Mouse (Mus musculus) CD4-positive helper T cell, adult 2 months (primary cell): ENCODE measurements around the gene Nxnl1.

Experiments
- DNase-seq: peaks from one replicate; pipeline ENCODE4 v3.0.0-alpha.2; 2012; ENCODE audit warnings: low read depth, missing footprints, low spot score

The Nxnl1 gene

GRCm38 (mm10) chr8:71566501-71566900 is at the start of gene Nxnl1:
Gene Nxnl1 (minus strand): TSS chr8:71566601.
- no peak for DNase-seq

DNA sequence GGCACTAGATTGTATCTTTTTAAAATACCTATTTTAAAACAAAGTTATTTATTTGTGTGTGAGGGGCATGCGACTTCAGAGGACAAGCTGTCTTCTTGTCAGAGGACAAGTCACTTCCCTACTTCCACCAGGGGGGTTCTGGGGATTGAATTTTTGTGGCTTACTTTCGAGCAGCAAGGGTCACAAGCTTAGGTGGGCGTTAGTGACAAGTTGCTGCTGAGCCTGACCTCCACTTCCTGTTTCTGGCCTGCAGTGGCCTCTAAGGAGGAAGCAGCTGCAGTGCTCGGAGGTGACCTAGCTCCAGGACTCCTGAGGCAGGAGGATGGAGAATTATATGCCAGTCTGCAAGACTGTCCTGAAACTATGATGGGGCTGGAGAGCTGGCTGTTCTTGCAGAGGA is 47.0 kb upstream of the Nxnl1 start:
- DNase-seq: no peak

GRCm38 (mm10) chr8:71612141-71612540 is 45.7 kb upstream of the Nxnl1 start:
- DNase-seq: no peak

GRCm38 (mm10) chr8:71610822-71611651 is 44.6 kb upstream of the Nxnl1 start, which contains the start of gene Colgalt1:
Gene Colgalt1 (plus strand): TSS chr8:71610998.
- peak; percentile 99 for DNase-seq

- DNase-seq: no peak
These were observed 37.6 kb upstream of the Nxnl1 start for GRCm38 (mm10) chr8:71604021-71604420.

GRCm38 (mm10) chr8:71602666-71603334 is 36.4 kb upstream of the Nxnl1 start:
- DNase-seq: peak; percentile 15

DNA sequence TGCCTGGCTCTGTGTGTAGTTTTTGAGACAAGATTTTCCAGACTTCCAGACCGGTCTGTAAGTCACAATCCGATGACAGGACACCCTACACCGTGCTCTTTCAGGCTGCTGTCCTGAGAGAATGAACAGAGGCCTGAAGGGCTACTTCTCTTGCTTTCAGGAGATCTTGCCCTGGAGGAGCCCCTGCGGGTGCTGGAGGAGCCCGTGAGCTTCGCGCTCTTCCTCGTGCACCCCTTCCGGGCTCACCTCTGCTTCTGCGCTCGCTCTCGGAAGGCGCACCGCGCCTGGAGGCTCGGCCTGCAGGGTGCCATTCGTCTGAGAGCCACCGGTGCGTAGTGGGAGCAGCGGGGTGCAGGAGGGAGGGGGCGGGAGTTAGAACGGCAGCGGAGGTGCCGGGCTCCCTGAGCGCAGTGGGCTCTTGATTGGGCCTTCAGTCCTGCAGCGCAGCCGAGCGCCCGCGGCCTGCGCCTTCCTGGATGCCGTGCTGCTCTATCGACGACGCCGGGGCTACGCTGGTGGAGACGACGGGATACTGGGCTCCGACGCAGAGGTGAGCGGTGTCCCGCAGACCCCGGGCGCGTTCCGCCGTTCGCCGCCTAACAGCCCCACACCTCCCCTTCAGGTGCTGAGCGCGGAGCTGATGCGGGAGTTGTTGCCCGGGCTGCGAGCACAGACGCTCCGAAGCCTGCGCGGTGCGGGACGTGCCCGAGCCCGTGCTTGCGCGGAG is 35.7 kb upstream of the Nxnl1 start:
- DNase-seq: peak; percentile 60

DNA sequence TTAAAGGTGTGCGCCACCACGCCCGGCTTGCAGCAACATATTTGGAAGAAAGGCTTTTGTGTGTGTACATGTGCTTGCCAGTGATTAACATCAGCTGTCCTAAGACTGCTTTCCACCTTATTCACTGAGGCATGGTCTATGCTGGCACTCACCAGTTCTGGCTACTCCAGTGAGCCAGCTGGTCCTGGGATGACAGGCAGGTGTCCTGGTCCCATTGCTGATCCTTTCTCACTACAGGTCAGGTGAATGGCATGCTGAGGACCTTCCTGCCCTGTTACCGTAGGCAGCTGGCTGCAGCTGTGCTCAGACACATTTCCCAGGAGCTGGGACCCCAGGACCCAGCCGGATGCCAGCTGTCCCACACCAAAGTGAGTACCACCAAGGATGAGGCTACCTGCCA is 32.4 kb upstream of the Nxnl1 start:
- DNase-seq: no peak

GRCm38 (mm10) chr8:71598375-71598774 is 32.0 kb upstream of the Nxnl1 start:
- no peak for DNase-seq

DNA sequence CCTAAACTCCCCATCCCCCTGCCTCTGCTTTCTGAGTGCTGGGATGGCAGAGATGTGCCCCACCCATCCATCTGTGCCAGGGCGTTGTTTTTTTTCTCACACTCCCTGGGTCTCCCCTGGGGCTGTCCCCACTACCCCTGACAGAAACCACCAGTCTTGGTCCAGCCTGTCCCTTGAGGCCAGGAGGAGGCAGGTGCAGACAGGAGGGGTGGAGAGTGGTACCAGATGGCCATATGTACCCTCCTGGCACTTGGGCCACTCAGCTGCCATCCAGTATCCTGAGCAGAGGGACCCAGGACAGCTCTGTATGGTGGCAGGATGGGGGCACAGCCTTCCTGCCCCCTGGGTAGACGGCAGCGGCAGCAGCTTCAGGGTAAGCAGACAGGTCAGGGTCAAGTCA is 31.1 kb upstream of the Nxnl1 start, which contains the start of gene Fam129c:
Fam129c (plus strand) TSS at position 198 of the 400 bp plus-strand sequence.
- DNase-seq: no peak

DNA sequence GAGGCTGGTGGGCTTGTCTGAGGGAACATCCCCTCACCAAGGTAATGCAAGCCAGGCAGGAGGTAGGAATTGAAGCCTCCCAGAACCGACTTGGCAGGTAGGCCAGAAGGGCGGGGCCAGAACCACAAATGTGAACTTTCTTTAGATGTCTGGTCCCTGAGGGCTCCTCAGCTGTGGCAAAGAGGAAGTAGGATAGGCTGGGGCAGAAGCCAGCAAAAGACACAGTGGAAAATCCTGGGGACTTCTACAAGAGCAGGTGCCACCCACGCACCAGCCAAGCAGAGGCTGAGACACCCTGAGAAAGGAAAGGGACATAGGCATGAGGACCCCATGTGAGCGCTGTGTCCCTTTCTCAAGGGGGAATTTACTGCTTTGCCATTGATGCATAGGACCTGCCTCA is 30.4 kb upstream of the Nxnl1 start:
- peak; percentile 49 for DNase-seq

- DNase-seq: no peak
These were observed 30.0 kb upstream of the Nxnl1 start for GRCm38 (mm10) chr8:71596384-71596783.

DNA sequence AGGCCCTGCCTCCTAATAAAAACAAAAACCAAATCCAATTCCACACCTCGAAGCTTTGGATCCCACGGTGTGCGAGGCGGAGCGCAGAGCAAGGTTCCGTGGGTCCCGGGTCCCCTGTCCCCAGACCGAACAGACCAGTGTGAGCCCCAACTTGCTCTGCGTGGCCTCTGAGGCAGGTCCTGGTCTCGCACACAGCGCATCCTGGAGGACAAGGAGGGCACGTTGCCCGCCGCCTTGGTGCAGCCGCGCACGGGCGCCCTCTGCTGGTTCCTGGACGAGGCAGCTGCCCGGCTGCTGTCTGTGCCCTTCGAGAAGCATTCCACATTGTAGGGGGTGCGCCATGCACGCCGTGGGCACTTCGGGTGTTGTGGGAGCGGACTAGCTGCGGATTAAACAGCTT is 29.5 kb upstream of the Nxnl1 start:
- DNase-seq: peak; percentile 86

DNA sequence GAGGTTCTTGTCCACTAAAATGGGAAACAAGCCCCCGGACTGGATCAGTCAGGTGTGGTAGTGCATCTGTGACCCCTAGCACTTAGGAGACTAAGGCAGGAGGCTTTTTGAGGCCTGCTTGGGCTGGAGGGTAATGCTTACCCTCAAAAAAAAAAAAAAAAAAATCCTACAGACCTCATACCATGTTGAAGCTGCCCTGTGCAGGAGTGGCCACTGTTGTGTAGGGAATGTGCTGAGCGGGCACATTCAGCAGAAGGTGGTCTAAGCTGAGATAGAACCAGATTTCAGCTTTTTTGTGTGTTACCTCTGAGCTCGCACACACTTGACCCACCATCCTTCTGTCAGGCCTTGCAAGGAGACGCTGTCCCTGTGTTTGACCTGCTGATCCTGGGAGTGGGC is 27.9 kb upstream of the Nxnl1 start:
- no peak for DNase-seq

DNA sequence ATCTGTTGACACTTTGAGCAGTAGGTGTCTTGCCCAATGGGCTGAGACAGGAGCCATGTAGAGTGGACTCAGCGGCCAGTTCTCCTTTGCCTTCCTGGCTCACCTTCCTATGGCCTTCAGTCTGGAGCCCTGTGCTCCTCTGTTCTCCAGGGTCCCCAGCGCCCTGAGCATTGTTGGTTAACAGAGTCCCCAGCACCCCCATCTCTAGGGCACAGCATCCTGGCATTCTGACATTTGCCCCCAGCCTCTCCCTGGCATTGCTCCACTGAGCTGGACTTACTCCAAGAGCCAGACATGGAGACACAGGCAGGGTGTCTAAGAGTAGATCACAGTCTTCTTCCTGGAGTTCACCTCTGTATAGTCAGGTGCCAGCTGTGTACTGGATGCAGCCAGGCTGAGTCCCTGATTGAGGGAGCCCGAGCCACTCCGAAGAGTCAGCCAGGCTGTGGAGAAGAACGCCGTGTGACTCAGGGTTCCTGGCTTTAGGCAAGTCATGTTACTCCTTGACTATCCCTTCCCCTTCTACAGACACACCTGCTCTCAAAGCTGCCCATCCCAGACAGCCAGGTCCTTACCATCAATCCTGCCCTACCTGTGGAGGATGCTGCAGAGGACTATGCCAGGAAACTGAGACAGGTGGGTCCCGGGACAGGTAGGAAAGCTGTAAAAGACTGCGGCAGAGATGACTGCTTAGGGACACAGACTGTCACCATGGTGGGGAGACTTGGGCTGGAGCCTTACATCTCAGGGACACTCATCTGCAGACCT is 27.3 kb upstream of the Nxnl1 start:
- DNase-seq: no peak

DNA sequence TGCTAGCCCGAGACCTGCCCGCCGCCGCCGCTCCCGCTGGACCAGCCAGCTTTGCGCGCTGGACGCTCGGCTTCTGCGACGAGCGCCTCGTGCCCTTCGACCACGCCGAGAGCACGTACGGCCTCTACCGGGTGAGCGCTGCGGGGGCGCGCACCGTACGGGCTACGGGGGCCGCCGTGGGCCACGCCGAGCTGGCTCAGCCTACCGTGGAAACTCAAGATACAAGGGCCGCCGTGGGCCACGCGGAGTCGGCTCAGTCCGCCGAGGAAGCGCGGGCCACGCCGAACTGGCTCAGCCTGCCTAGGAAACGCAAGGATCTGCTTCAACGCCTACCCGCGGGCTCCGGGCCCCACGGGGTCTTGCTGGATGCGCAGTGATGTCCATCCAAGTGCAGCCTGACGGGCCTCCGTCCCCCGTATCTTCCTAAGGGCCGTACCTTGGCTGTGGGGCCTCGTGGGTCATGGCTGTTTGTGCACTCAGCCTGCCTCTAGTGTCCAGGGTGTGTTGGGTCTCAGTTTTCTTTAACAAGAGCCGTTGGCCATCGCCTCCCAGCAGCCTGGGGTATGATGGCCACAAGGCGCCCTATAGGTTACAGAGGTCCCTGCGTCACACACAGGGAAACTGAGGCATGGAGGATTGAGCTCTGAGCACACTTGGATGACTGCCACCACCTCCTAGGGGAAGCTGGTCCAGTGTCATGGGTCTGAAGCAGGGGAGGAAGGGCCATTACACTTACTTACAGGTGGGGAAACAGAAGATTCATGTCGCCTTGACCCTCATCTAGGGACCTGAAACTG is 26.2 kb upstream of the Nxnl1 start:
- DNase-seq: peak; percentile 79

DNA sequence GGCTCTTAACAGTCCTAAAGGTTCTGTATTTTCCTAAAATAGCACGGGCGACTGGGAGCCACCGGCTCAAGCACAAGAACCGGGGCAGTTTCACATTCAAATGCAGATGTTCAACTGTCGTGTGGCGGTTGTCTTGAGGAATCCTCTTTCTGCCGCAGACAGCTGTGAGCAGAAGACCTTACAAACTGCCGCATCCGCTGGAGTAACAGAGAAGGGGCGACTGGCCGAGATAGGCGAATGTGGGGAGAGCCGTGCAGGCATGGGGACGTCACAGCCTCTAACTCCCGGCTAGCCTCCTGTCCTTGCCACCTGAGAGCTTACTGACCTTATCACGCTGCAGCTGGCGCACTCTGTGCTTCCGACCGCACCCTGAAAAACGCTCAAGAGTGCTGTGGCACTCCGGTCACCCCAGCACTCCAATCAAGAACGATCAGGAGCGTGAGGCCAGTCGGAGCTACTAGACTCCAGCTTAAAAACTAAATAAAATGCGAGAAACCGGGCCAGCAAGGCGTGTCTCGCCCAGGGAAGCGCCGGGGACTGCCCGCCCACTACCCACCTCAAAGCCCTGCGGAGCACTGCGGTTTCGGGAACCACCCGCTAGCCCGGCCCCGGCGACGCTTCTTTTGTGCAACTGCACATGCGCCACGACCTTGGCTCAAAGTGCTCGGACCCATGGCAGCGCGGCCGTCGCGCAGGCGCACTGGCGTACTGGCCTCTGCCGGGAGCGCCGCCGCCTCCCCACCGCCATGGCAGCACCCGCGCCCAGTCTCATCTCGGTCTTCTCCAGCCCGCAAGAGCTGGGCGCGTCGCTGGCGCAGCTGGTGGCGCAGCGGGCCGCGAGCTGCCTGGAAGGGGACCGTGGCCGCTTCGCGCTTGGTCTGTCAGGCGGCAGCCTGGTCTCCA is 25.3 kb upstream of the Nxnl1 start, which contains the start of gene Pgls:
Pgls (plus strand) TSS at position 706 of the 903 bp plus-strand sequence.
- DNase-seq: peak; percentile 93

- DNase-seq: no peak
These were observed 24.6 kb upstream of the Nxnl1 start for GRCm38 (mm10) chr8:71591017-71591416.

DNA sequence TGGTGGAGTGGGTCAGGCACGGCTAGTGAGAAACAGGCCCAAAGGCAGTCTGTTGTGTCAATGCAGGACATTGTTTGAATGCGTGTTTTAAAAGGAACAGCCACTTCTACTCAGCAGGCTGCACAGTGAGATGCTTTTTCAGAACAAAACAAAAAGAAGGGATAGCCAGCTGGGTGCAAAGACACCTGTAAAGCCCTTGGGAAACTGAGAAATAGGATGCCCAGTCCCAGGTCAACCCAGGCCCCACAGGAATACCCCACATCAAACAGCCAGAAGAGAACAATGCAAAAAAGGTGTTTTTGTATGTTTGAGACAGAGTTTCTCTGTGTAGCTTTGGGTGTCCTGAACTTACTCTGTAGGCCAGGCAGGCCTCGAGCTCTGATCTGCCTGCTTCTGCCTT is 22.4 kb upstream of the Nxnl1 start:
- DNase-seq: no peak
